8 mouse cellular contexts compared by ENCODE assay signal in the genomic region with DNA sequence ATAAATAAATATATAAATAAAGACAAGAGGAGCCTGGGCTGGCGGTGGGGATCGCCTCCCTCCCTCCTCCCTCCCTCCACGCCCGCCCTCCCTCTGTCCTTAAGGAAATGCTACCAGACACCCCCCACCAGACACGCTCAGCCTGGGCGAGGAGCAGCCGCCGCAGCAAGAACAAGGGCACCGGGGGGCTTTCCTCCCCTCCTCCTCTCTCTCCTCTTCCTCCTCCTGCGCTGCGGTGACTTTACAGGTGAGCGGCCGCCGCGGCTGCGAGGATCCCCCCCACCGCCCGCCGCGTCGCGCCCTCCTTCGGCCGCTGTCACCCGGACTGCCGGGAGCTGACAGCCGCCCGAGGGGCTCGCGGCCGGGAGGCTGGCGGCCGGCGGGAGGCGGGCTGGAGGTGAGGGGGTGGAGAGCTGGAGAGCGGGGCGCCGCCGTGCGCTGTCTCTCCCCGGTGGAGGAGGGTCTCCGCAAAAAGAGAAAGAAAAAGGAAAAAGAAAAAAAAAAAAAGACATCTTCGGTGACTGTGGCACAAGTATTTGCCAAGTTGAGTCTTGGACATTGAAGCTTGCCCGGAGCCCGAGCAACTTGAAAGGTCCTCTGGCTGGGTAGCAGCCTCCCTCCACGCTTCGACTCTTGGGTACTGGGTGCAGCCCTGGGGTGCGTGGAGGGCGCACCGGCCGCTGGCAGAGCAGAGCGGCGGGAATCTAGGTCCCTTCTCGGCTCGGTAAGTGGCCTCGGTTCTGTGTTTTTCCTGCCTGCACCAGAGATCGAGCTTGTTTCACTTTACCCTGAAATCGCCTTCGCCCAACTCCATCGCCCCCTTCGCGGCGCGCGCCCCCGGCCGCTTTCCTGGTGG. TPM values are rescaled to one million over a fixed set of nuclear protein-coding genes. Genes with fewer than 3 reads are reported as not detected.
DNase-seq lines count a peak whose midpoint lies in the region; ATAC-seq and TF ChIP-seq lines count a peak whose summit lies in the region.

A gene (plus strand): TSS at position 102 of the 856 bp plus-strand sequence.

- peak within 1 kb of the TSS; percentile 82 for H3K4me3 ChIP-seq in hindbrain, embryonic 13.5 days
- H3K4me3 ChIP-seq in small intestine, adult 2 months (ENCODE audit: low read depth, low read length) = peak within 1 kb of the TSS; percentile 83

- 0 out of 2 replicates have a peak, but pooled peaks cover 5% of the 10 kb centered on the region for H3K27me3 ChIP-seq in hindbrain, embryonic 13.5 days
- no peaks in the 10 kb centered on the region for H3K27me3 ChIP-seq in small intestine, adult 2 months (ENCODE audit: control insufficient read depth, insufficient read depth, low read length)

- H3K4me1 ChIP-seq in hindbrain, embryonic 13.5 days (replicated peaks) = peaks cover 3% of the 10 kb centered on the region
- no peaks in the 10 kb centered on the region for H3K4me1 ChIP-seq in small intestine, adult 2 months (ENCODE audit: control insufficient read depth, insufficient read depth, insufficient read length, low read length)

- H3K27ac ChIP-seq in hindbrain, embryonic 13.5 days = peak within 1 kb of the TSS; percentile 99
- peak within 1 kb of the TSS; percentile 98 for H3K27ac ChIP-seq in small intestine, adult 2 months (ENCODE audit: insufficient read depth, low read depth, low read length)

- DNase-seq in Muller cell, postnatal 12 days (ENCODE audit: inconsistent ontology term) = peak; percentile 84
- peak; percentile 70 for DNase-seq in cerebellum, adult 11 months
- peak; percentile 20 to 35 for DNase-seq in frontal cortex, postnatal 14 days (ENCODE audit: low spot score in 2 of 2)
- peak; percentile 39 for DNase-seq in left cerebral cortex, adult 11 months (ENCODE audit: low spot score)
- DNase-seq in lung, postnatal 4 days = peak; percentile 64 to 75

- no peak for TF ChIP-seq POLR2A in small intestine, adult 2 months (IDR thresholded peaks at IDR 0.05; ENCODE audit: low read depth, low read length)

- H3K9me3 ChIP-seq in hindbrain, embryonic 13.5 days = no peaks in the 10 kb centered on the region

- no peak for TF ChIP-seq CTCF in small intestine, adult 2 months (IDR thresholded peaks at IDR 0.05; ENCODE audit: extremely low read depth, insufficient read length, insufficient replicate concordance, low read depth, low read length)

- H3K4me2 ChIP-seq in hindbrain, embryonic 13.5 days = peak within 1 kb of the TSS; percentile 99

- ATAC-seq in hindbrain, embryonic 13.5 days (ENCODE audit: low FRiP score) = peak; percentile 43
- no peak for ATAC-seq in megakaryocyte progenitor cell, adult 5-6 weeks (replicated peaks; ENCODE audit: poor library complexity)

- peak within 1 kb of the TSS; percentile 94 for H3K9ac ChIP-seq in hindbrain, embryonic 13.5 days

- H3K36me3 ChIP-seq in hindbrain, embryonic 13.5 days = no peaks in the 10 kb centered on the region
- H3K36me3 ChIP-seq in small intestine, adult 2 months (ENCODE audit: control insufficient read depth, insufficient read depth, low read length) = no peaks in the 10 kb centered on the region

- WGBS in hindbrain, embryonic 13.5 days = under 1% methylated on average over 67 of the region's 67 CpGs
- WGBS in small intestine, adult 2 months = under 1% methylated on average over 58 of the region's 67 CpGs

RNA-seq across cellular contexts. Expression of the gene that starts here (rescaled TPM):
- polyA plus RNA-seq in hindbrain, embryonic 13.5 days (2015; fragmentation: Nextera tagmentation; extraction: Ambion mirVana) = 7.0 and 7.6 TPM in 2 replicates
- polyA plus RNA-seq in small intestine, adult 2 months (2012; rRNA removed) = 2.0 and 4.2 TPM in 2 replicates
- 1.2 and 2.0 TPM in 2 replicates for total RNA-seq in megakaryocyte progenitor cell, adult 5-6 weeks (2015)
- total RNA-seq in megakaryocyte progenitor cell, adult 5-6 weeks (2017) = 0.57 and 1.6 TPM in 2 replicates

Comparison
In these comparisons a context has a peak if more than half of its experiments do, and no peak if none do; other contexts are left out.
1. DNase-seq: peak in every context shown above with its lines; median percentile 84 in Muller cell, postnatal 12 days; 70 in cerebellum, adult 11 months; 70 in lung, postnatal 4 days; 39 in left cerebral cortex, adult 11 months; 28 in frontal cortex, postnatal 14 days.